Mouse (Mus musculus): ENCODE measurements at regions not wholly inside any gene's neighbourhood (a gene's known extent, or its start where the extent isn't known, plus 50 kb on each side); places are given as distances from the start of the nearest gene placed in this dataset.

GRCm38 (mm10) chr13:59945631-59946030 is 122.7 kb upstream of the Tut7 start:
- TF ChIP-seq POLR2A (IDR thresholded peaks at IDR 0.05; ENCODE audit: borderline replicate concordance, extremely low read depth, low read depth, low read length) (no peak), CTCF (IDR thresholded peaks at IDR 0.05; ENCODE audit: insufficient read depth, low read length) (no peak)
